Mouse (Mus musculus) neural tube, embryonic 11.5 days (tissue): ENCODE results near the gene Ago1. TPM values are rescaled to one million over a fixed set of nuclear protein-coding genes. Genes with fewer than 3 reads are reported as not detected.

ENCODE experiments used
- ATAC-seq: fragments of 200-750 bp; cut with Nextera tagmentation; 2 replicates; pipeline ENCODE4 v1.8.0; 2017; ENCODE audit warnings: moderate number of reproducible peaks, mild to moderate bottlenecking, moderate TSS enrichment, moderate library complexity; ENCODE audit not compliant: insufficient read depth, low FRiP score, low TSS enrichment
- DNase-seq: peaks from one replicate; pipeline ENCODE4 v3.0.0-alpha.2; 2015; ENCODE audit warnings: low spot score
- H3K27ac ChIP-seq: fragments of 300-500 bp; sonication (generic); 2 replicates; pipeline ENCODE4 v1.5.1; 2014; ENCODE audit warnings: low read depth, mild to moderate bottlenecking, low read length
- H3K27me3 ChIP-seq: fragments of 300-500 bp; sonication (generic); 2 replicates; pipeline ENCODE4 v1.6.1; 2014; ENCODE audit warnings: mild to moderate bottlenecking, low read length, mixed read lengths; ENCODE audit not compliant: control insufficient read depth, insufficient read depth
- H3K36me3 ChIP-seq: fragments of 300-500 bp; sonication (generic); 2 replicates; pipeline ENCODE4 v1.6.1; 2014; ENCODE audit warnings: mild to moderate bottlenecking, low read length, moderate library complexity, mixed read lengths; ENCODE audit not compliant: control insufficient read depth, insufficient read depth
- H3K4me1 ChIP-seq: fragments of 300-500 bp; sonication (generic); 2 replicates; pipeline ENCODE4 v1.6.1; 2014; ENCODE audit warnings: low read length, mixed read lengths; ENCODE audit not compliant: control insufficient read depth, insufficient read depth
- H3K4me2 ChIP-seq: fragments of 300-500 bp; sonication (generic); 2 replicates; pipeline ENCODE4 v1.6.1; 2014; ENCODE audit warnings: low read depth, mild to moderate bottlenecking, moderate library complexity
- H3K4me3 ChIP-seq: fragments of 300-500 bp; sonication (generic); 2 replicates; pipeline ENCODE4 v1.5.1; 2014; ENCODE audit warnings: low read depth, low read length
- H3K9ac ChIP-seq: fragments of 300-500 bp; sonication (generic); 2 replicates; pipeline ENCODE4 v1.6.1; 2014; ENCODE audit warnings: mild to moderate bottlenecking, low read length
- H3K9me3 ChIP-seq: fragments of 300-500 bp; sonication (generic); 2 replicates; pipeline ENCODE4 v1.6.1; 2016; ENCODE audit warnings: low read length; ENCODE audit not compliant: control insufficient read depth
- WGBS: fragments of 180-500 bp; shearing (Covaris S2); extraction: QIAGEN DNeasy Blood & Tissue Kit; methylation state at CpG from one replicate; pipeline ENCODE4 v1.1.7; 2014; 5-methylcytosine and 5-hydroxymethylcytosine counted together
- polyA plus RNA-seq: library from polyadenylated mRNA; unstranded; fragments of >200 nt; fragmentation: Nextera tagmentation; extraction: Ambion mirVana; gene quantifications from 2 replicates; pipeline ENCODE4 v1.2.1, GENCODE M21; 2014

Ago1 gene
- polyA plus RNA-seq, 1 experiment from 2014 or later, result 26.3 TPM

GRCm38 (mm10) chr4:126496963-126497362, 28.6 kb upstream of the Ago1 start:
- DNase-seq (no peak), ATAC-seq (no peak)
- no peaks in the 10 kb centered on the region for H3K4me1 ChIP-seq
- no peak overlapping the region for H3K9ac ChIP-seq
- no peaks in the 10 kb centered on the region for H3K9me3 ChIP-seq
- H3K36me3 ChIP-seq, result no peaks in the 10 kb centered on the region
- H3K27ac ChIP-seq, result no peak overlapping the region
- WGBS, result 89% methylated on average over 2 of the region's 2 CpGs
- H3K4me3 ChIP-seq, result no peak overlapping the region
- no peak overlapping the region for H3K4me2 ChIP-seq
- H3K27me3 ChIP-seq, result no peaks in the 10 kb centered on the region

- DNase-seq (no peak), ATAC-seq (no peak)
- WGBS, result 82% methylated on average over 5 of the region's 5 CpGs
- no peak overlapping the region for H3K9ac ChIP-seq
- H3K9me3 ChIP-seq, result no peaks in the 10 kb centered on the region
- H3K36me3 ChIP-seq, result no peaks in the 10 kb centered on the region
- no peak overlapping the region for H3K27ac ChIP-seq
- H3K4me3 ChIP-seq, result no peak overlapping the region
- H3K27me3 ChIP-seq, result no peaks in the 10 kb centered on the region
- no peaks in the 10 kb centered on the region for H3K4me1 ChIP-seq
- no peak overlapping the region for H3K4me2 ChIP-seq
Observed at GRCm38 (mm10) chr4:126495942-126496790, 27.8 kb upstream of the Ago1 start.

GRCm38 (mm10) chr4:126495453-126495852, 27.1 kb upstream of the Ago1 start:
- ATAC-seq (no peak), DNase-seq (no peak)
- Histone ChIP-seq H3K9me3 (no peaks in the 10 kb centered on the region), H3K4me1 (no peaks in the 10 kb centered on the region), H3K36me3 (no peaks in the 10 kb centered on the region), H3K27me3 (no peaks in the 10 kb centered on the region), H3K27ac (no peak overlapping the region), H3K9ac (no peak overlapping the region), H3K4me2 (no peak overlapping the region), H3K4me3 (no peak overlapping the region)
- 72% methylated on average over 5 of the region's 5 CpGs for WGBS

GRCm38 (mm10) chr4:126493416-126493815, 25.0 kb upstream of the Ago1 start:
- WGBS, result 89% methylated on average over 4 of the region's 4 CpGs
- no peak overlapping the region for H3K9ac ChIP-seq
- no peak for ATAC-seq
- no peak overlapping the region for H3K4me3 ChIP-seq
- H3K36me3 ChIP-seq, result no peaks in the 10 kb centered on the region
- no peak overlapping the region for H3K27ac ChIP-seq
- DNase-seq, result no peak
- no peaks in the 10 kb centered on the region for H3K9me3 ChIP-seq
- H3K4me1 ChIP-seq, result no peaks in the 10 kb centered on the region
- H3K4me2 ChIP-seq, result no peak overlapping the region
- H3K27me3 ChIP-seq, result no peaks in the 10 kb centered on the region

GRCm38 (mm10) chr4:126491977-126492376, 23.6 kb upstream of the Ago1 start:
- Histone ChIP-seq H3K27me3 (no peaks in the 10 kb centered on the region), H3K4me1 (no peaks in the 10 kb centered on the region), H3K9ac (no peak overlapping the region), H3K36me3 (no peaks in the 10 kb centered on the region), H3K9me3 (no peaks in the 10 kb centered on the region), H3K4me3 (no peak overlapping the region), H3K4me2 (no peak overlapping the region), H3K27ac (no peak overlapping the region)
- DNase-seq (no peak), ATAC-seq (no peak)
- 62% methylated on average over 5 of the region's 5 CpGs for WGBS

- ATAC-seq, result no peak
- WGBS, result 87% methylated on average over 12 of the region's 12 CpGs
Observed at GRCm38 (mm10) chr4:126490726-126491125, 22.3 kb upstream of the Ago1 start.

GRCm38 (mm10) chr4:126489811-126490210, 21.4 kb upstream of the Ago1 start:
- no peak overlapping the region for H3K4me3 ChIP-seq
- H3K27me3 ChIP-seq, result no peaks in the 10 kb centered on the region
- no peak overlapping the region for H3K9ac ChIP-seq
- WGBS, result 91% methylated on average over 5 of the region's 5 CpGs
- no peaks in the 10 kb centered on the region for H3K4me1 ChIP-seq
- no peak overlapping the region for H3K4me2 ChIP-seq
- no peaks in the 10 kb centered on the region for H3K36me3 ChIP-seq
- no peak for ATAC-seq
- no peaks in the 10 kb centered on the region for H3K9me3 ChIP-seq
- no peak overlapping the region for H3K27ac ChIP-seq
- DNase-seq, result no peak

More at GRCm38 (mm10) chr4:126490726-126491125, 22.3 kb upstream of the Ago1 start:
- no peak overlapping the region for H3K4me3 ChIP-seq
- DNase-seq, result no peak
- H3K36me3 ChIP-seq, result no peaks in the 10 kb centered on the region
- H3K27ac ChIP-seq, result no peak overlapping the region
- no peak overlapping the region for H3K4me2 ChIP-seq
- no peaks in the 10 kb centered on the region for H3K27me3 ChIP-seq
- H3K9ac ChIP-seq, result no peak overlapping the region
- no peaks in the 10 kb centered on the region for H3K4me1 ChIP-seq
- no peaks in the 10 kb centered on the region for H3K9me3 ChIP-seq

- no peaks in the 10 kb centered on the region for H3K36me3 ChIP-seq
- no peaks in the 10 kb centered on the region for H3K4me1 ChIP-seq
- H3K27ac ChIP-seq, result no peak overlapping the region
- no peaks in the 10 kb centered on the region for H3K9me3 ChIP-seq
- DNase-seq, result no peak
- no peak for ATAC-seq
- H3K4me2 ChIP-seq, result no peak overlapping the region
- 72% methylated on average over 1 of the region's 1 CpGs for WGBS
- no peak overlapping the region for H3K9ac ChIP-seq
- no peaks in the 10 kb centered on the region for H3K27me3 ChIP-seq
- H3K4me3 ChIP-seq, result no peak overlapping the region
Observed at GRCm38 (mm10) chr4:126486217-126486616, 17.8 kb upstream of the Ago1 start.

GRCm38 (mm10) chr4:126485065-126485464, 16.7 kb upstream of the Ago1 start:
- ATAC-seq, result no peak
- Histone ChIP-seq H3K36me3 (no peaks in the 10 kb centered on the region), H3K27me3 (no peaks in the 10 kb centered on the region), H3K9ac (no peak overlapping the region), H3K4me3 (no peak overlapping the region), H3K4me2 (no peak overlapping the region), H3K27ac (no peak overlapping the region), H3K4me1 (no peaks in the 10 kb centered on the region), H3K9me3 (no peaks in the 10 kb centered on the region)
- no peak for DNase-seq
- WGBS, result 83% methylated on average over 2 of the region's 2 CpGs
